Mouse (Mus musculus): ENCODE data around the gene Cers6.

Cers6 gene

GRCm38 (mm10) chr2:69061313-69061712 is 200.1 kb downstream of the Cers6 start:
- DNase-seq (ENCODE audit: low spot score in 2 of 2), result no peak

- no peak for DNase-seq (ENCODE audit: low spot score in 2 of 2)
Measured at GRCm38 (mm10) chr2:69061910-69062689, 200.9 kb downstream of the Cers6 start.

GRCm38 (mm10) chr2:69064759-69065158 is 203.5 kb downstream of the Cers6 start:
- no peak for DNase-seq (ENCODE audit: low spot score in 2 of 2)

GRCm38 (mm10) chr2:69071440-69072235 is 210.4 kb downstream of the Cers6 start:
- no peak for DNase-seq (ENCODE audit: low spot score in 2 of 2)

DNA sequence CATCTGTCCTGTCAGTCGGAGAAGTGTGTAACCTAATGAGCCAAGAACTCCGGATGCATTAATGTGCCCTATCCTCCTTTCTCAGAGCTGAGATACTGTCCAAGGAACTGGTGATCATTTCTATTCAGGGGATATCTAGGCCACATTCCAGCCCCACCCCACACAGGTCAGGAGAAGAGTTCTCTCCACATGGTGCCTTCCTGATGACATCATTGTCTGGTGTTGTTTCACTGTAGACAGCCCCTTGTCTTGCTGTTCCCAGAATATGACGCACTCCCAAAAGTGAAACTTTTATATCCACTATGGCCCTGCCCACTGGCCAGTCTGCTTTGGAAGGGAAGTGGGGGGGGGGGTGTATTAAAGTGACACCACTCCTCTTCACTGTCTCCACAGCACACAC is 215.9 kb downstream of the Cers6 start:
- no peak for DNase-seq (ENCODE audit: low spot score in 2 of 2)

GRCm38 (mm10) chr2:69080760-69081159 is 219.5 kb downstream of the Cers6 start:
- no peak for DNase-seq (ENCODE audit: low spot score in 2 of 2)

GRCm38 (mm10) chr2:69082499-69083197 is 221.4 kb downstream of the Cers6 start:
- DNase-seq (ENCODE audit: low spot score in 2 of 2), result no peak

DNA sequence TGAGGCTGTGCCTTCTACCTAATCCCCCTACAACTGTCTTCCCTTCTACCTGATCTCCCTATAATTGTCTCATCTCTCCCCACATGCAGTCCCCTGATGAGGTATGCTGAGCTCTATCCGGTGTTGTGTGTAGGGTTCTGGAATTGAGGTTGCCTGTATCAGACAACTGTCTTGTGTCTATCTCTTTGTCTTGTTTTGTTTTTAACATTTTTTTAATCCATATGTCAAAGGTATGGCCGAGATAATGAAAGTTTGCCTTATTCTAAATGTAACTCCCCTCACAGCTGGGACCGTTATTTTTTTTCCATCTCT is 221.9 kb downstream of the Cers6 start:
- no peak for DNase-seq (ENCODE audit: low spot score in 2 of 2)

GRCm38 (mm10) chr2:69084416-69084815 is 223.2 kb downstream of the Cers6 start:
- DNase-seq (ENCODE audit: low spot score in 2 of 2), result no peak

DNA sequence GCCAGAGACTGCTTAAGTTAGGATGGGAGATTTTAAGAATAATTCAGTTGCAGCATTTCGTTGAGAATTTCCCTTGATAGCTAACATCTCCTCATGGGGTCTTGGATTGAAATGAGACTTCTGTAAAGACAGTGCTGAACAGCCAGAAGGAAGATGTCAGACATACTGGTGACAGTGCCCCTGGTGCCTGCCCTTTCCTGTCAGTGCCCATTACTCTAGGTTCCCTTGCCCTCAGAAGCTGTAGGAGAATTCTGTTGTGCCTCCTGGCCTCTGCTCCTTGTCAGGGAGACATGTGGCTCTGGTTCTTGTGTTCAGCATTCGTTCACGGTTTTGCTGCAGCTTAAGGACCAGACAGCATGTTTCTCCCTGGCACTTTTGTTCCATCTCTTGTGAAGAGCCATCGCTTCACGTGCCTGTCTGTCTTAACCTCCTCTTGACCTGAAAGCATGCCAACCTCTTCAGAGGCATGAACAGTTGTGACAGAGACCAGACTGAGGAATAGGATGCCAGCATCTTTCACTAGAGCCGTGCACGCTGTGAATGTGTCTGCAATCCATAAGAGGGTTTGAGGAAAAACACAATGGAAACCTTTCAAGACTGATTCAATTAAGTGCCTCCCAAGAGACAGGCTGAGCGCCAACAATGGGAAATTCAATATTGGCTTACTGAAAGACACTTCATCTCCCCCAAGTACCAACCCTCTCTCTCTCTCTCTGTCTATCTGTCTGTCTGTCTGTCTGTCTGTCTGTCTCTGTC is 225.4 kb downstream of the Cers6 start:
- no peak for DNase-seq (ENCODE audit: low spot score in 2 of 2)

- DNase-seq (ENCODE audit: low spot score in 2 of 2), result no peak
Measured at GRCm38 (mm10) chr2:69095836-69096235, 234.6 kb downstream of the Cers6 start.

DNA sequence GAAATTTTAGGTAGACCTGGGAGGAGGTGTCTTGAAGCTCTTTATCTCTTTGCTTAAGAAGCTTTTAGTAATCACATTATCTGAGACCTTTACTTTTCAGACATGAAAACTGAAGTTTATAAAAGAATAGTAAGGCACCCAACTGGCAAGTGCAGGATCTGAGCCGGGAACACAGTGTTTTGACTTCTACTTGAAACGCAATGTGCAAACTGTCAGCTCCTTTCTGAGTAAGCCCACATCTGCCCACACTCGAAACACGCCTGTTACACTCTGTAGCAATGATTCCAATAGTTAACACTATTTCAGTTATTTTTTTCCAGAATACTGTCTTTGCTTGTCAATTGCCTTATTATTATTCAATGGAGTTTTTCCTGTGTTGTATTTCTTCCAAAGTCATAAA is 235.6 kb downstream of the Cers6 start:
- no peak for DNase-seq (ENCODE audit: low spot score in 2 of 2)

GRCm38 (mm10) chr2:69097526-69097925 is 236.3 kb downstream of the Cers6 start:
- no peak for DNase-seq (ENCODE audit: low spot score in 2 of 2)

GRCm38 (mm10) chr2:69098701-69099100 is 237.5 kb downstream of the Cers6 start:
- no peak for DNase-seq (ENCODE audit: low spot score in 2 of 2)

DNA sequence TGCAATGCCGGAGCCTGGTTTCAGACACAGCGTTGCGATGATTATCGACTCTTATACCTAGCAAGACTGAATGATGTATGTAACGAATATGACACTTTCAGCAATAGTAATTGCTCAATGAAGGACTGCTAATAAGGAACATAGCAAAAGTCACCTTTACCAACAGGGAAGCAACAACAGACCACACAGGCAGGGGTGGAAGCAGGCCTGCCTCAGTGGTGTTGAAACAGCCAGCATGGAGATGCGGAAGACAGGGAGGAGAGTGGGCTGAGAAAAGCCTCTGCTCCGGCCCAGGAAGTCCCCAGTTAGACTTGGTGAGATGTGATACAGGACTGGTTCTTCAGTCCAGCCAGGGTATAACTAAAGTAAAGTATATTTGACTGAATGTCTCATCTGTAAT is 237.9 kb downstream of the Cers6 start:
- no peak for DNase-seq (ENCODE audit: low spot score in 2 of 2)

GRCm38 (mm10) chr2:69100706-69101105 is 239.5 kb downstream of the Cers6 start:
- DNase-seq (ENCODE audit: low spot score in 2 of 2), result peak in 1 of 2 experiments; percentile 11

DNA sequence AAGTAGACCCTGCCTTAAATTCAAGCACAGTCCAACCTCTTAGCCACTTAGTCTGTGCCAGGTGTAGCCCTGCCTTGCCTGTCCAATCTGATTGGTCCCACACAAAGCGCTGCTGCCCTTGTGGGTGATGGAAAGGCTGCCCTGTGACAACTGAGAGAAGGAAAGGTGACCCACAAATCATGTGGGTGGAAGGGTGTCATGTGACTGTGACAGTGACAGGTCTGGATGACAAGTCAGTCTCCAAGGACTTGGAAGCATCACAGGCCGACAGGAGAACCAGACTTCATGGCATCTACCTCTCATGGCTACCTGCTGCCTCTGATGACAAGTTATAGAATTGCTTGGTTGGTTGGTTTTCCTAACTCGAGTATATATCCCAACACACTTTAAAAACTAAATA is 242.3 kb downstream of the Cers6 start:
- no peak for DNase-seq (ENCODE audit: low spot score in 2 of 2)

DNA sequence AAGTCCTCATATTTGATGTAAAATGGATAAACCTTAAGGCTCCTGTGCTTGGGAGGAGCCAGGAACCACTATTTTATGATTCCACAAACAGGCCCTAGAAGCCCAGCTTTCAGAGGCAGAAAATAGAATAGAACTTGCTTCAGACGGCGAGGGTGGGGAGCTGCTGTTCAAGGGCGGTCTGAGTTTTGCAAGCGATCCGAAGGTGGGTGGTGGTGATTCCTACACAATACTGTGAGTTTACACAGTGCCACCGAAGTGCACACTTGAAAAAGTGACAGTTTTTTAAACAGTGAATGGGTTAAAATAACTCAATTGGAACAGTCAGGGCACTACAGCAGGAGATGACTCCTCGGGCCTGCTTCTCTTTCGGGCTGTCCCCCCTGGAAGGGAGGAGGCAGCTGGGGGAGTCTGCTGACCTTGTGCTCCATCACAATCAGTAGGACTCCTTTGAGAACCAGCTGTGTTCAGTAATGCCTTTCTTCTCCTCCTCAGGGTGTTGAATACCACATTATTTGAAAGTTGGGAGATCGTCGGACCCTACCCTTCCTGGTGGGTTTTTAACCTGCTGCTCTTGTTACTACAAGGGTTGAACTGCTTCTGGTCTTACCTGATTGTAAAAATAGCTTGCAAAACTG is 243.4 kb downstream of the Cers6 start:
- no peak for DNase-seq (ENCODE audit: low spot score in 2 of 2)

GRCm38 (mm10) chr2:69109246-69109645 is 248.0 kb downstream of the Cers6 start:
- DNase-seq (ENCODE audit: low spot score in 2 of 2), result no peak

DNA sequence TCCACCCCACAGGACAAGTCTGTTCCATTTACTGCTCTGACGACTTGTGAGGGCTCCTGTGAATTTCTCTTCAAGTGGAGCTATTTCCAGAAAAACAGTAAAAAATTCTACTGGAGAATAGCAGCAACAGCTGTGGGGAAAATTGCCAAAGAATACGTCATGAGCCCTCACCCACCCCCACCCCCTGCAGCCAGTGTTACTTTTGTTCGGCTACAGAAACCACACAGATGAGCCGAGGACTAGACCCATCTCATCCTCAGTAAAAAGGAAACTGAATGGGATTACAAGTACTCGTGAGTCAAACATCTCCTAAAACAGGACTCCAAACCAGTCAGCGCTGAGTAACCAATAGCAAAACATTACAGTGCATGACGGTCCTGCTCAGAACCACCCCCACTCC is 248.5 kb downstream of the Cers6 start:
- no peak for DNase-seq (ENCODE audit: low spot score in 2 of 2)

DNA sequence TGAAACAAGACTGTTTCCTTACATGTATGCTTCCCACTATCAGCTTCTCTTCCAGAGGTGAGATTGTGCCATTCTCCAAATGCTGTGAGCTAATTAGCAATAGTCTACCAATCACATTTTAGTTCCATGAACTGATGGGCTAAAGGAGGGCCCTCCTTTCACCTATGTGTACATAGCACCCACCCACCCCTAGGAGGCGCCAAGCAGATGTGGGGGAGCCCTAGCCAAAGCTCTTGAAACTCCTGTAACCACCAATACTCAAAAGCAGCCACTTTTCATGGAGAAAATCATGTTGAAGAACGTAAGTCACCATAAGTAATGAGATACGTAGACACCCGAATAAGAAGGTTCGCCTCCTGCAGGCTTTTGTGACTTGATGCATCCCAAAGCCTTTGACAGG is 251.4 kb downstream of the Cers6 start:
- no peak for DNase-seq (ENCODE audit: low spot score in 2 of 2)
